Mouse (Mus musculus): ENCODE data around the gene Podn. TPM values are rescaled to one million over a fixed set of nuclear protein-coding genes. Genes with fewer than 3 reads are reported as not detected.
A peak's percentile ranks its signal among the peaks of the same experiment; 100 is the strongest.

The Podn gene
- total and polyA plus RNA-seq, 3 experiments, result 0.04 TPM; not detected in 2

DNA sequence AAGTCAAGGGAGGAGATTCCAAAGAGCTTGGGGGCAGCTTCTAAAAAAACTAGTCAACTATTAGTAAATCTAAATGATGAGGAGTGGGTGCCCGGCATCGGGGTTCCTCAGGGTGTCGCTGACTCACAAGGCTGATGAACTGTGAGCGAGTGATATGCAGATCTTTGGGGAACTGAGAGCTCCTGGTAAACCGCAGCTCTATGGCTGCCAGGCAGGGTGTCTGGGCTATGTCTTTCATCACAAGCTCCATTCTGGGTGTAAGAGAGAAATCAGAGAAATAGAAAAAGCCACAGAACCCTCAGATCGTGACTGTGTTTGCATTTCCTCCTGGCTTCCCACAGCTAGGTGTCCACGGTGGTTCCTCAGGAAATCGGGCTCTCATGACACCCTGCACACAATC, 107.3 kb downstream of the Podn start:
- Histone ChIP-seq H3K9me3 (replicated peaks; ENCODE audit: insufficient read depth, low read length) (no peaks in the 10 kb centered on the region), H3K36me3 (ENCODE audit: control insufficient read depth in 1 of 2, insufficient read depth in 2 of 2, low read length in 2 of 2) (peaks cover 0 to 8% of the 10 kb centered on the region in 2 experiments; a peak in 2 of 4 replicates), H3K4me1 (ENCODE audit: control insufficient read depth in 1 of 2, insufficient read depth in 2 of 2, low read length in 2 of 2) (peaks cover 0 to 30% of the 10 kb centered on the region in 2 experiments; a peak in 2 of 4 replicates), H3K27me3 (ENCODE audit: control insufficient read depth in 1 of 2, insufficient read depth in 2 of 2, low read length in 2 of 2) (peaks cover 3 to 9% of the 10 kb centered on the region in 2 experiments; a peak in 3 of 4 replicates), H3K79me2 (ENCODE audit: control insufficient read depth, insufficient read depth, low read length, poor library complexity) (no peaks in the 10 kb centered on the region), H3K9ac (ENCODE audit: control insufficient read depth, low read depth, low read length, poor library complexity, severe bottlenecking) (no peak overlapping the region), H3K4me3 (ENCODE audit: control insufficient read depth in 1 of 2, insufficient read depth in 1 of 2, low read depth in 2 of 2, low read length in 2 of 2) (no peak overlapping the region), H3K27ac (ENCODE audit: control insufficient read depth, low read depth, low read length) (no peak overlapping the region)
- peak; percentile 86 for DNase-seq (ENCODE audit: low read depth, low spot score)
- TF ChIP-seq TAL1 (IDR thresholded peaks at IDR 0.05; ENCODE audit: low read length) (peak; percentile 74), KAT2A (conservative IDR thresholded peaks at IDR 0.05; ENCODE audit: low read depth, low read length) (no peak), ZC3H11A (IDR thresholded peaks at IDR 0.05; ENCODE audit: low read depth, low read length) (peak; percentile 4; the same call in 1 of the 2 replicates), MAX (IDR thresholded peaks at IDR 0.05; ENCODE audit: low read length) (no peak), RCOR1 (IDR thresholded peaks at IDR 0.05; ENCODE audit: low read depth, low read length) (peak; percentile 90), GATA1 (IDR thresholded peaks at IDR 0.05; ENCODE audit: low read depth, low read length) (peak; percentile 88), TCF12 (IDR thresholded peaks at IDR 0.05; ENCODE audit: low read depth, low read length) (peak; percentile 87), GABPA (IDR thresholded peaks at IDR 0.05; ENCODE audit: low read depth, low read length) (no peak), MXI1 (IDR thresholded peaks at IDR 0.05; ENCODE audit: low read depth, low read length) (no peak), SMC3 (IDR thresholded peaks at IDR 0.05; ENCODE audit: low read depth, low read length) (peak; percentile 50), EP300 (IDR thresholded peaks at IDR 0.05; ENCODE audit: low read depth in 1 of 2, low read length in 2 of 2) (peak; percentile 89 to 92), BHLHE40 (IDR thresholded peaks at IDR 0.05; ENCODE audit: borderline replicate concordance, low read depth, low read length) (peak; percentile 78; the same call in 1 of the 2 replicates), CTCF (IDR thresholded peaks at IDR 0.05 in 2 of 3, conservative IDR thresholded peaks at IDR 0.05 in 1 of 3; ENCODE audit: control insufficient read depth in 1 of 3, insufficient read depth in 1 of 3, low read depth in 2 of 3, low read length in 3 of 3, poor library complexity in 1 of 3, severe bottlenecking in 1 of 3) (peak in 2 of 3 experiments; percentile 48 to 51; a peak in 4 of 6 replicates), RAD21 (IDR thresholded peaks at IDR 0.05; ENCODE audit: low read depth, low read length) (peak; percentile 58)

DNA sequence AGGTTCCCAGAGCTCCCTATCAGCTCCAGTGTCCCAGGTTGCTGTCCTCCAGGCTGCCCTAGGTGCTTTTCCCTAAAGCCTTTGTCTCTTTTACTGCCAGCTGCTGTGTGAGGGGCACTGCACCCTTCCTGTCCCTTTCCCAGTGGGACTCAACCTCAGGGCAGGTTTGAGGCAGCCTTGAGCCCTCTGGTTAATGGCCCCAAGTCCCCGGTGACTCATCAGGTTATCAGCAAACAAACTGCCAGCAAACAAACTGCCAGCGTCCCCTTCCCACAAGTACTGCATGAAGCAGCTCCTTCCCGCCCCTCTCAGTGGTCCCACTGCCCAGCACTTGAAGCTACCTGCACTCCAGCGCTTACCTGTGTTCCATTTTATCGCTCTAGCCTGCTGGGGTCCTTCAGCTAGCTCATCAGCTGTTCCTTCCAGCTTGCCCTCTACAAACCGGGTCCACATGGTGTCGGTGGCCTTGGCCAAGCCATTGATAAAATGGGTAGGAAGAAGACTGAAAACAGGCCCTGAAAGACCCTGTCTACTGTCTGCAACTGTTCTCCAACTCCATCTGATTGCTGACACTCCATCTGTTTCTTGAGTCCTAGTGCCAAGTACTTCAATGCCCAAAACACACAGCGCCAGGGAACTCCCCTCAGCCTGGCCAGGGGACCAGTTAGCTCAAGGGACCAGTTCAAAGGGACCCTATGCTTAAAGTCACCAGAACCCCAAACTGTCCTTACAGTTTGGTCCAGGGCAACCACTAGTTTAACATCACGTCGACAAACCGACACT, 109.7 kb downstream of the Podn start:
- H3K4me1 ChIP-seq (ENCODE audit: control insufficient read depth in 1 of 2, insufficient read depth in 2 of 2, low read length in 2 of 2), result peaks cover 0 to 38% of the 10 kb centered on the region in 2 experiments; a peak in 2 of 4 replicates
- peak; percentile 34 for DNase-seq (ENCODE audit: low read depth, low spot score)
- H3K27me3 ChIP-seq (ENCODE audit: control insufficient read depth in 1 of 2, insufficient read depth in 2 of 2, low read length in 2 of 2), result peaks cover 1 to 8% of the 10 kb centered on the region in 2 experiments; a peak in 3 of 4 replicates
- peaks cover 0 to 15% of the 10 kb centered on the region in 2 experiments; a peak in 2 of 4 replicates for H3K36me3 ChIP-seq (ENCODE audit: control insufficient read depth in 1 of 2, insufficient read depth in 2 of 2, low read length in 2 of 2)
- no peak overlapping the region for H3K9ac ChIP-seq (ENCODE audit: control insufficient read depth, low read depth, low read length, poor library complexity, severe bottlenecking)
- H3K9me3 ChIP-seq (replicated peaks; ENCODE audit: insufficient read depth, low read length), result no peaks in the 10 kb centered on the region
- H3K27ac ChIP-seq (ENCODE audit: control insufficient read depth, low read depth, low read length), result no peak overlapping the region
- H3K4me3 ChIP-seq (ENCODE audit: control insufficient read depth in 1 of 2, insufficient read depth in 1 of 2, low read depth in 2 of 2, low read length in 2 of 2), result no peak overlapping the region
- no peaks in the 10 kb centered on the region for H3K79me2 ChIP-seq (ENCODE audit: control insufficient read depth, insufficient read depth, low read length, poor library complexity)
- TF ChIP-seq E2F4 (IDR thresholded peaks at IDR 0.05; ENCODE audit: borderline replicate concordance, low read depth, low read length) (no peak), GATA1 (IDR thresholded peaks at IDR 0.05; ENCODE audit: low read depth, low read length) (0 out of 2 replicates have a peak, but pooled peaks have one; percentile 13), CHD2 (IDR thresholded peaks at IDR 0.05; ENCODE audit: low read length) (no peak), NELFE (IDR thresholded peaks at IDR 0.05; ENCODE audit: low read depth, low read length) (no peak), UBTF (IDR thresholded peaks at IDR 0.05; ENCODE audit: borderline replicate concordance, insufficient read depth, low read depth, low read length) (no peak), TCF12 (IDR thresholded peaks at IDR 0.05; ENCODE audit: low read depth, low read length) (no peak), KAT2A (conservative IDR thresholded peaks at IDR 0.05; ENCODE audit: low read depth, low read length) (no peak), EP300 (IDR thresholded peaks at IDR 0.05; ENCODE audit: low read depth in 1 of 2, low read length in 2 of 2) (0 out of 4 replicates have a peak, but pooled peaks of 1 of the 2 experiments have one; percentile 38), SMC3 (IDR thresholded peaks at IDR 0.05; ENCODE audit: low read depth, low read length) (no peak), MEF2A (IDR thresholded peaks at IDR 0.05; ENCODE audit: extremely low read depth, insufficient replicate concordance, low read depth, low read length, poor library complexity, severe bottlenecking) (no peak), MAX (IDR thresholded peaks at IDR 0.05; ENCODE audit: low read length) (no peak), MXI1 (IDR thresholded peaks at IDR 0.05; ENCODE audit: low read depth, low read length) (no peak), BHLHE40 (IDR thresholded peaks at IDR 0.05; ENCODE audit: borderline replicate concordance, low read depth, low read length) (no peak), POLR2AphosphoS5 (IDR thresholded peaks at IDR 0.05; ENCODE audit: borderline replicate concordance, low read depth, low read length) (no peak), MYB (IDR thresholded peaks at IDR 0.05; ENCODE audit: low read depth, low read length) (peak; percentile 40; the same call in 1 of the 2 replicates), MYC (IDR thresholded peaks at IDR 0.05; ENCODE audit: low read depth, low read length) (no peak), SIN3A (IDR thresholded peaks at IDR 0.05; ENCODE audit: low read length) (no peak), ETS1 (IDR thresholded peaks at IDR 0.05; ENCODE audit: low read depth, low read length) (no peak), POLR2A (IDR thresholded peaks at IDR 0.05; ENCODE audit: control insufficient read depth in 1 of 2, insufficient read depth in 1 of 2, low read depth in 1 of 2, low read length in 2 of 2, poor library complexity in 1 of 2) (no peak), ZKSCAN1 (IDR thresholded peaks at IDR 0.05; ENCODE audit: low read depth, low read length) (no peak), TAL1 (IDR thresholded peaks at IDR 0.05; ENCODE audit: low read length) (no peak), GABPA (IDR thresholded peaks at IDR 0.05; ENCODE audit: low read depth, low read length) (no peak), POLR2AphosphoS2 (IDR thresholded peaks at IDR 0.05; ENCODE audit: low read length) (no peak)

Measured in MEL (cell line).